Mouse (Mus musculus): ENCODE data around the gene Olfr1447. TPM values are rescaled to one million over a fixed set of nuclear protein-coding genes. Genes with fewer than 3 reads are reported as not detected.

Olfr1447 gene
- total and polyA plus RNA-seq, 3 experiments = not detected

DNA sequence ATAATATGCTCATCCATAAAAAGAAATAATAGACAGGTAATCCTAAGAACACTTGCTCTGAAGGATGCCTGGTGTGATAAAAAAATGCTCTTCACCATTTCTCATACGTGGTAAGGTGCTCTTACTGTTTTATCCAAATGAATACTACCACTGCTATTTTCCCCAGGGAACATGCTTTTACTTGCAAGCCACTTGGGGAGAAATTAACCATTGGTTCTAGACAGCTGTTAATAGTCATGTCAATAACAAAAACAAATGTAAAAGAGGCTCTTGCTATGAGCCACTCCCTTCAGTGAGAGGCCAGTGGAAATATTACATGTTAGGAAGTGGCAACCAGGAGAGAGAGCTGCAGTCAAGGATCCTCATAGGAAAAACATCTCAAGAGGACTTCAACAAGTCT is 20.8 kb upstream of the Olfr1447 start, which contains the start of gene Olfr1448:
Gene Olfr1448 (minus strand): TSS at position 101 of the 400 bp plus-strand sequence.
- dilution Hi-C loops (cut with MboI; ENCODE audit: extremely low pct_ligation_motif_present, extremely low pct_unique_long_range_greater_than_20kb, low sequenced_read_pairs) = no loop called here
- no peak for DNase-seq (ENCODE audit: extremely low read depth)
- H3K79me2 ChIP-seq (replicated peaks; ENCODE audit: control insufficient read depth, extremely low read depth, insufficient read depth, poor library complexity, severe bottlenecking) = no peaks in the 10 kb centered on the region
- no peak within 1 kb of the TSS for H3K4me2 ChIP-seq (ENCODE audit: insufficient read depth, low read depth, poor library complexity, severe bottlenecking)
- H3K27me3 ChIP-seq (replicated peaks) = no peaks in the 10 kb centered on the region
- TF ChIP-seq MYC (IDR thresholded peaks at IDR 0.05; ENCODE audit: low read depth, low read length) (no peak), GABPA (IDR thresholded peaks at IDR 0.05; ENCODE audit: insufficient replicate concordance, low read depth, low read length) (no peak), JUND (conservative IDR thresholded peaks at IDR 0.05; ENCODE audit: low read depth, low read length) (no peak), UBTF (IDR thresholded peaks at IDR 0.05; ENCODE audit: low read depth, low read length) (no peak), ZMIZ1 (IDR thresholded peaks at IDR 0.05; ENCODE audit: low read depth, low read length) (no peak), SIN3A (IDR thresholded peaks at IDR 0.05; ENCODE audit: low read length) (no peak), MXI1 (IDR thresholded peaks at IDR 0.05; ENCODE audit: low read depth, low read length) (no peak), ZNF384 (IDR thresholded peaks at IDR 0.05; ENCODE audit: low read depth, low read length) (no peak), ZKSCAN1 (IDR thresholded peaks at IDR 0.05; ENCODE audit: borderline replicate concordance, low read depth, low read length) (no peak)
- H3K27ac ChIP-seq (ENCODE audit: insufficient read depth, low read depth) = no peak within 1 kb of the TSS
- in situ Hi-C loops (cut with MboI; ENCODE audit: low pct_ligation_motif_present, low pct_unique_long_range_greater_than_20kb, low sequenced_read_pairs) = no loop called here
- H3K36me3 ChIP-seq (replicated peaks in 1 of 2; ENCODE audit: control insufficient read depth in 1 of 2, insufficient read depth in 1 of 2, low read length in 1 of 2) = no peaks in the 10 kb centered on the region
- no peaks in the 10 kb centered on the region for H3K4me1 ChIP-seq (ENCODE audit: control insufficient read depth in 1 of 2, insufficient read depth in 2 of 2)
- H3K4me3 ChIP-seq (replicated peaks in 1 of 3; ENCODE audit: low read depth in 2 of 3, low read length in 2 of 3, poor library complexity in 1 of 3) = no peak within 1 kb of the TSS
- H3K9ac ChIP-seq (ENCODE audit: insufficient read depth, low read depth) = no peak within 1 kb of the TSS
- H3K9me3 ChIP-seq (replicated peaks; ENCODE audit: low read length) = no peaks in the 10 kb centered on the region

GRCm38 (mm10) chr19:12893424-12893823 is 10.1 kb downstream of the Olfr1447 start, which contains the start of gene Olfr1446:
Olfr1446 (minus strand) TSS chr19:12893524.
- H3K9me3 ChIP-seq (replicated peaks; ENCODE audit: low read length) = no peaks in the 10 kb centered on the region
- H3K36me3 ChIP-seq (replicated peaks in 1 of 2; ENCODE audit: control insufficient read depth in 1 of 2, insufficient read depth in 1 of 2, low read length in 1 of 2) = no peaks in the 10 kb centered on the region
- no peak for DNase-seq (ENCODE audit: extremely low read depth)
- no peak within 1 kb of the TSS for H3K4me2 ChIP-seq (ENCODE audit: insufficient read depth, low read depth, poor library complexity, severe bottlenecking)
- H3K4me3 ChIP-seq (replicated peaks in 1 of 3; ENCODE audit: low read depth in 2 of 3, low read length in 2 of 3, poor library complexity in 1 of 3) = no peak within 1 kb of the TSS
- no peaks in the 10 kb centered on the region for H3K79me2 ChIP-seq (replicated peaks; ENCODE audit: control insufficient read depth, extremely low read depth, insufficient read depth, poor library complexity, severe bottlenecking)
- no peak within 1 kb of the TSS for H3K27ac ChIP-seq (ENCODE audit: insufficient read depth, low read depth)
- TF ChIP-seq BHLHE40 (IDR thresholded peaks at IDR 0.05; ENCODE audit: low read depth, low read length) (no peak), MAFK (IDR thresholded peaks at IDR 0.05; ENCODE audit: insufficient replicate concordance, low read length) (no peak), RCOR1 (conservative IDR thresholded peaks at IDR 0.05; ENCODE audit: low read depth, low read length) (no peak), USF1 (IDR thresholded peaks at IDR 0.05; ENCODE audit: low read depth, low read length) (no peak), ZC3H11A (IDR thresholded peaks at IDR 0.05; ENCODE audit: low read depth, low read length) (no peak), SIN3A (IDR thresholded peaks at IDR 0.05; ENCODE audit: low read length) (no peak), JUN (IDR thresholded peaks at IDR 0.05; ENCODE audit: insufficient read depth, low read depth, low read length) (no peak)
- in situ Hi-C loops (cut with MboI; ENCODE audit: low pct_ligation_motif_present, low pct_unique_long_range_greater_than_20kb, low sequenced_read_pairs) = no loop called here
- dilution Hi-C loops (cut with MboI; ENCODE audit: extremely low pct_ligation_motif_present, extremely low pct_unique_long_range_greater_than_20kb, low sequenced_read_pairs) = no loop called here
- H3K9ac ChIP-seq (ENCODE audit: insufficient read depth, low read depth) = no peak within 1 kb of the TSS
- no peaks in the 10 kb centered on the region for H3K4me1 ChIP-seq (ENCODE audit: control insufficient read depth in 1 of 2, insufficient read depth in 2 of 2)
- H3K27me3 ChIP-seq (replicated peaks) = no peaks in the 10 kb centered on the region
